Mouse (Mus musculus): ENCODE data around the gene Gm49721. TPM values are rescaled to one million over a fixed set of nuclear protein-coding genes. Genes with fewer than 3 reads are reported as not detected.
"Not testable (repeated sequence)": the region's sequence is repeated elsewhere in the genome, so short reads cannot be mapped to it uniquely, and the experiment has no call there.

Gene Gm49721
- total RNA-seq (2017) = 2.6 and 2.9 TPM in 2 replicates

DNA sequence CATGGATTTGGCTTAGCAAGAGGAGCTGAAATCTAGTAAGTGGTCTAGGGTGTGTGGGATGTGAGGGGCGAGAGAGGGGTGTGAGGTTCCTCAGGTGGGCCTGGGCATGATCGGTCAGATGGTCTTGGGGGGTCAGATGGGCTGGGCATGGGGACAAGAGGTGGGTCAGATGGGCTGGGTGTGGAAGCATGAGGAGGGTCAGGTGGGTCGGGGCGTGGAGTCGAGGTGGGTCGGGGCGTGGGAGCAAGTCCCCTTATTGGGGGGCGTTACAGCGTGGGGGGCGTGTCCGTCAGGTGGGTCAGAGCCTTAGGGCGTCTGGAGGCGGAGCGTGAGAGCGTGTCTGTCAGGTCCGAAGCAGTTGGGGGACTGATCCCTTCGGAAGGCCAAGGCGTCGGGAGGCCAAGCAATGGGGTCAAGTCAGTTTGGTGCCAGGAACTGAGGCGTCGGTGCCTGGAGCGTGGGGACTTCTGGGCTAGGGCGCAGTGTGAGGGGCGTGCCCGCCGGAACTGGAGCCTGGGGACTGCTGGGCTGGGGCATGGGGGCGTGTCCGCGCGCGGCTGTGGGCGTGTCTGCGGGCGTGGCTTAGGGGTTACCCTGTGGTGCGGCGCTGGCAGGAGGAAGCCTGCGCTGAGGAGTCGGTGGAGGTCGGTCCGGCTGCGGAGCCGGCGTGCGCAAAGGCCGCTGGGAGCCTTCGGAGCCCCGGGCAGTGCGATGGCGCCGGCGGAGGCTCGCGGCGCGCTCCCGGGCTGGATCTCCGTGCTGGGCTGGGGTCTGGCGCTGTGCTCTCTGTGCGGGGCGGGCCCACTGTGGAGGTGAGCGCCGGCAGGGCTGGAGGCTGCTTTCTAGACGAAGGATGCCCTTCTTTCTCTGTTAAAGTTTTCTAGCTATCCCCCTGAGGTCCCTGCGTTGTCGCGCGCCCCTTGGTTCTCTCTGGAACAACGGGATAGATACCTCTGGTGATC is at the start of gene Gm49721:
Gene Gm49721 (plus strand): TSS at position 618 of the 962 bp plus-strand sequence.
- peak; percentile 91 for ATAC-seq (ENCODE audit: extremely low read depth, insufficient number of reproducible peaks, low FRiP score, poor library complexity, severe bottlenecking)

DNA sequence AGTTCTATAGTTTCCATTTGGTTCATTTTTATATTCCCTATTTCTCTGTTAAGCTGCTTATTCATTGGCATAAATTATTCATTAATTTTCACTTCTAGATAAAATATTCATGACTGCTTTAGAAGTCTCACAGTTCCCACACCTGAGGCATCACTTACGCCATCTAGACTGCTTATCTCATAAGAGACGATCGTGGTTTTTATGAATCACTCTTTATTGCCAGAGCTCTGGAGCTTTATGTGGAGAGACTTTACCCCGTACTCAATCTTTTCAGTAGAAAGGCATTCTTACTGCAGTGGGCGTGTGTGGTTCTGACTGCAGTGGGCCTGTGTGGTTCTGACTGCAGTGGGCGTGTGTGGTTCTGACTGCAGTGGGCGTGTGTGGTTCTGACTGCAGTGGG is 47.1 kb upstream of the Gm49721 start:
- not testable (repeated sequence) for ATAC-seq (ENCODE audit: extremely low read depth, insufficient number of reproducible peaks, low FRiP score, poor library complexity, severe bottlenecking)

DNA sequence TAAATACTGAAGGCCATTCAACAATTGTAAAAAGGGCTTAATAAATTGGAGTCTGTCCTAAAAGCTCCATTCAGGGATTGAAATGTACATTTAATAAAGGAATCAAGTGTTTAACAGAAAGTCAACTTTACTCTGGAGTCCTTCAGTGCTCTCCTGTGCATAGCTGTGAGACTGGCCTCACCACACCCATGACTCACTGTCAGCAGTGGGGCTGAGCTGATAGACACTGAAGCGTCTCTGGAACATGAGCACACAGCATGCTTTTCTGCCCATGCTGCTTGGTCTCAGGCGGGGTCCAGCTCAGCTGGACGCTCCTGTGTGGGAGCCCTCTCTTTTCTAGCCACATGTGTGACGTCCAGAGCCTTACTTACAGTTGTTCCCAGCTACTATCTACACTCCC is 36.1 kb upstream of the Gm49721 start:
- ATAC-seq (ENCODE audit: extremely low read depth, insufficient number of reproducible peaks, low FRiP score, poor library complexity, severe bottlenecking) = not testable (repeated sequence)

DNA sequence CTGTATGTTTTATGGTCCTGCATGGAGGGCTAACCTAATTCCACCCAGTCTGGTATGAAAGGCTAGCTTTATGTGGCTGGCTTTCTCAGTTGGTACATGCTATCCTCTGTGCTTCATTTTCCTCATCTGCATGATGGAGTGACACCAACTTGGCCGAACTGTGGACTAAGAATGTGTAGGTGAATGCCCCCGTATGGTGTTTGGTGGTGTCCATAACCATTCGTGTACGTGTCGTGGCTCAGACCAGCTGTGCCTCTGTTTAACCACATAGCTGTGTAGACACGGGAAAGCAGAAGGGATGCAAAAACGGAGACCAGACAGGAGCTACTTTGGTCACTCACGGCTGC is 31.1 kb upstream of the Gm49721 start:
- ATAC-seq (ENCODE audit: extremely low read depth, insufficient number of reproducible peaks, low FRiP score, poor library complexity, severe bottlenecking) = not testable (repeated sequence)

DNA sequence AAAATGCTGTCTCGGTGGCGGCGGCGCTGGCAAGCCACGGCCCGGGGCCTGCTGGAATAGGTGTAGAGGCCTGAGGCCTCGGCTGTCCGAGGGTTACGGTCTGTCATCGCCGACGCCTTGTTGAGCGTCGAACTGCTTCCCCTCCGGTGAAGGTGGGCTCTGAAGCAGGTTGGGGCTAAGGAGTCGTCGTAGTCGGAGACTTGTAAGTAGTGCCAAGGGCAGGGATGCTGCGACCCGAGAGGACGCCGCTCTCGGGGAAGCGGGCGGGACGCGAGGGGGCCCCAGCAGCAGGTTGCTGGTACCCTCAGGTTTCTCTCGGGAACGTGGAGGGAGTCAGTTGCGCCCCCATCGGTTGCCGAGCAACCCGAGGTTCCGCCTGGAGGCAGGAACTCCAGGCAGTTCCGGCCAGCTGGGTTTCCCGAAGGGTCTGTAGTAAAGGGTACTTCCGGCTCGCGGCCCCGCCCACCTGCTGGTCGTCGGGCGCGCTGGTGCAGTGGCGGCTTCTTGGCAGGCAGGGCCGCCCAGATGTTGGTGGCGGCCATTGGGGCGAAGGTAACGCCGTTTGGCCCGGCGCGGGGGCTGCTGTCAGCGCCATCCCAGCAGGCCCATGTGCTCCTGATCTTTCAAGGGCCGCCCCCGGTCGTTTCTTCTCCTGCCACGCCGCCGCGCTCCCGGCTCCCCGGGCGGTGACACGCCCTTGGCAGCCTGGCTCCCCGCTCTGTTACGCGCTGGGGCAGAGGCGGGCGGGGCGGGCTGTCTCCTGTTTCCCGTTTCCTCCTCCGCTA is 30.5 kb upstream of the Gm49721 start, which contains the start of gene Rsph3b:
Gene Rsph3b (minus strand): TSS at position 699 of the 785 bp plus-strand sequence.
- peak; percentile 64 for ATAC-seq (ENCODE audit: extremely low read depth, insufficient number of reproducible peaks, low FRiP score, poor library complexity, severe bottlenecking)

DNA sequence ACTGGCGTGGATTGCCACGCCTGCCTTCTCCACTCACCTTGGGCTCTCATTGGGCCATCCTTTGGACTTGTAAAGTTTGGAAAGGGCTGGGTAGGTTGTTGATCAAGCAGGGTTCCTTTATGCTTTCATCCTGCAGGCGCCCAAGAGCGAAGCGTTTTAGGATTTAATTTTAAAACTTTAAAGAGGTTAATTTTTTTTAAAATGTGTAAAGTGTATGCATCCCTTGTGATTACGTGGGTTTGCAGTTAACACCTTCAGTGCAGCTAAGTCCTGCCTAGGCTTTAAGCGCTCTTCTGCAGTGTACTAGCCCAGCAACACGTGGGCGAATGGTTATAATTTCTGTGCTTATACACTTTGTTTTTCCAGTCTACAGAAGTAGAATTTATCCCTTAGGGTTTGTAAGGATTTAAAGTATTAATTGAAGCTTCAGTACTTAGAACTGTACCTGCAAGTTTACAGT is 29.9 kb upstream of the Gm49721 start:
- not testable (repeated sequence) for ATAC-seq (ENCODE audit: extremely low read depth, insufficient number of reproducible peaks, low FRiP score, poor library complexity, severe bottlenecking)

DNA sequence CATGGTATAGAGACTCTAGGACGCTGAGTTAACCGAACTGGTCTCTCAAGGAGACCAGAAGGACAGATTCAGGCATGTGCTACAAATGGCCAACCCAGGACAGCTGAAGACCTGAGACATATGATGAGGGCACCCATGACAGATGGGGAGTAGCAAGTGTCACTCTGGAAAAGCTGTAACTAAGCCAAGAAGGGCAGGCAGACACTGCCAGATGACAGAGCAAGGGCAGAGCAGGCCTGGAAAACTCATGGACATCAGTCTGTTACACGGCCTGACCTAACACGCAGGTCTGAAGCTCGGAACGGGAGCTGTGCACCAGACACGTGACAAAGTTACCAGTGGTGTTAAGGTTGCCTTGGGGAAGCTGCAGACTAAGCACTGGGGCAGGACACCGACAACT is 19.8 kb upstream of the Gm49721 start:
- ATAC-seq (ENCODE audit: extremely low read depth, insufficient number of reproducible peaks, low FRiP score, poor library complexity, severe bottlenecking) = not testable (repeated sequence)

DNA sequence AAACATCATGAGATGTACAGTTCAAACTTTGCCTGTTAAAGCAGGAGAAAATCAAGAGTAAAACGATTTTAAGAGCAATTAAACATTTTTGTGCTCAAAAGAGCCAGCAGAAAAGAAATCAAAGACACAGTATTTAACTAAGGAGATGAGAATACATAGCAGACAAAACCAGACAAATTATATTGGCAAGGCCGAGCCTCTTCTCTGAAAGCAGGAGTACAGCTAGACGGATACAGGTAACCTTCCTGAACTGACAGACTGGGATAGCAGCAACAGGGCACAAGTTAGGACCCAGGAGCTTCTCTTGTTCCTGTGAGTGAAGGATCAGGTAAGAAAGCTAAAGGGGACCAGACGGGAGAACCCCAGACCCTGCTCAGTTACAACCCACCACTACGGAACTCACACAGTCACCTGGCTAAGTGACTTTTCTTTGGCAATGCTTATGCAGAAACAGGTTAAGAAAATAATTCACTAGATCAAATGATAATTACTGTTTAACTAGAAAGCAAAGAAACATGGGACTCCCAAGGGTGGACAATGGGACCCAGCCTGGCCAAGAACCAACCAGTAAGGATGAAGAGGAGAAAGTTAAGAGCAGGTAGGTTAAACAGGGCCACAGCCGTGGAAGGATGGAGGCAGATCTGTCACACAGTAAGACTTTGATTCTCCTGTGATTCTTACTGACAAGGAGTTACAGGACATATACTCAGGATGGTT is 19.0 kb upstream of the Gm49721 start:
- ATAC-seq (ENCODE audit: extremely low read depth, insufficient number of reproducible peaks, low FRiP score, poor library complexity, severe bottlenecking) = not testable (repeated sequence)

DNA sequence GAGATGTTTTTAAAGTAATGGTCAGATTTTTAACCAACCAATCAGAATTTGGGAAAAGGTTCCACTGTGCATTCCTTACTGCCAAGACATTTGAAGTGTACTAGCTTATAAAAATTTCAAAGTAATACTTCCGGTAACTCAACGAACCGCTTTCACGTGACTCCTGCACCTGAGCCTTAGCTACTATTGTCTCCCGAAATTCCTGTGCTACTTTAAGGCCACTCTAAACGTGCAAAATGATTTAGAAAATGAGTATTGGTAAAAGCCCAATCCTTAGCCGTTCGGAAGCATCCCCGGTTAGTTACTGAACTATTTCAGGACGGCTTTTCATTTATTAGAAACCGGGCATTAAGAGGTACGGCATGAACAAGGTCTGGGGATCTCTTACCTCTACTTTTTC is 18.4 kb upstream of the Gm49721 start:
- ATAC-seq (ENCODE audit: extremely low read depth, insufficient number of reproducible peaks, low FRiP score, poor library complexity, severe bottlenecking) = not testable (repeated sequence)

DNA sequence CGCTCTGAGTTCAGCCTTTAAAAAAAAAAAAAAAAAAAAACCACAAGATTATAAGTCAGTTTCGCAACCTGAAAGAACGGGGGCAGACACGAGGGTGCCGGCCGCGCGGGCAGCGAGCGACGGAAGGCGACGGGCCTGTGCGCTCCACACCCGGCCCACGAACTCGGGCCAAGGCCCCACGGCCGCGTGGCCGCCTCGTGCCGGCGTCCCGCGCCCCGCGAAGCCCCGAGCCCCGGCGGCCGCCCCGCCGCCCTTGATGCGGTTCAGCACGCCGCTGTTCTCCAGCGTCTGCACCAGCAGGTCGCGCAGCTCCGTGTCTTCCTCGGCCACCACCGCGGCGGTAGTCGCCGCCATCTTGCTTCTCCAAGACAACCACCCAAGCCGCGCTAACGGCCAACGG is 17.9 kb upstream of the Gm49721 start, which contains the start of gene Tagap1:
Gene Tagap1 (minus strand): TSS at position 381 of the 400 bp plus-strand sequence.
- ATAC-seq (ENCODE audit: extremely low read depth, insufficient number of reproducible peaks, low FRiP score, poor library complexity, severe bottlenecking) = not testable (repeated sequence)

DNA sequence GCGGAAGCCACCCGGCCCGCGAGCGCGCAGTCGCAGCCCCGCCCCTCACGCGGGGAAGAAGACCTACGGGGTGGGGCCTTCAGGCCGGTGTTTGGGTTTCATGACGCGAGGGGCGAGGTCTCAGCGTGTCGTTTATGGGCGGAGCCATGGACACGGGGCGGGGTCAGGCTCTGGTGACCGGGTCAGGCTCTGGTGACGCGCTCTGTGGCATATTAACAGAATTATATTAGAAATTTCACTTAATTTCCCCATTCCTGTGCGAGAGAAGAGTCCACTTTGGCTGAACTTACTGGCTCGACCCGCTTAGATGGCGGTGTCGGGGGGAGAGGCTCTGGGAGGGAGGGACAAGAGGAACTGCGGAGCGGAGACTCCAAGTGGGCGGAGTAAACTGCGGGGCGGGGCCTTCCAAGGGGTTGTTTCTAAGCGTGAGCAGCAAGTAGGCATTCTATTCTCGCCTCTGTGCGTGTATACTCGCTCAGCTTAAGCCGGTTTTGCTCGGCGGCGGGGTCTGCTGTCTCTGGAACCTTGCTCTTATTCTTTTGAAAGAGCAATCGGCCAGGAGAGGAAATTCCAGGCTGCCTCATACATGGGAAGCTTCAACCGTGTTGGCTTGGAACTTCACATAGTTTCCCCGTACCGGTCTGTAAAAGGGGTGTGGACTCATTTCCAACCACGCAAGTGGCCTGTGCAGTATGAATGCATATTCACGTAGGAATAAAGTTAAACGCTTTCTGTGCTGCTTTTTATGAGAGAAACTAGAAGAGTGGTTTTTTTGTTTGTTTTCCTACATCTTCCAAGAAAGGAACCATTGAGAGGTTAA is 17.3 kb upstream of the Gm49721 start:
- peak; percentile 86 for ATAC-seq (ENCODE audit: extremely low read depth, insufficient number of reproducible peaks, low FRiP score, poor library complexity, severe bottlenecking)

DNA sequence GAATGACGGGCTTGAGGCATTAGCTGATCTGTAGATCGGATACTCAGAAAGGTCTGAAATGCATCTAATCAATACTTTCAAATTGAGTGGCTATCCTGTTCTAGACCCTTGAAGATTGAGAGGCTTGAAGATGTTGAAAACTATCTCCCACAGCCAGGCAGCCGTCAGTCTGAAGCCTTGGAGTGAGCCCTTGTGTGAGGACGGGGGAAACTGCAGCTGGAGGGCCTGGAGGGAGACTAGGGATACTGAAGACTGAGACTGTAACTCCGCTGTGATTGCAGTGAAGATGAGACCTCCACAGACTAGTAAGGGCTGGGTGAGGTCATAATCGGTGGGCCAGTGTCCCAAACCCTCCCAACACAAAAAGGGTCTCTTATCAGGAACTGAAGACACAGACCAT is 16.4 kb upstream of the Gm49721 start:
- not testable (repeated sequence) for ATAC-seq (ENCODE audit: extremely low read depth, insufficient number of reproducible peaks, low FRiP score, poor library complexity, severe bottlenecking)

DNA sequence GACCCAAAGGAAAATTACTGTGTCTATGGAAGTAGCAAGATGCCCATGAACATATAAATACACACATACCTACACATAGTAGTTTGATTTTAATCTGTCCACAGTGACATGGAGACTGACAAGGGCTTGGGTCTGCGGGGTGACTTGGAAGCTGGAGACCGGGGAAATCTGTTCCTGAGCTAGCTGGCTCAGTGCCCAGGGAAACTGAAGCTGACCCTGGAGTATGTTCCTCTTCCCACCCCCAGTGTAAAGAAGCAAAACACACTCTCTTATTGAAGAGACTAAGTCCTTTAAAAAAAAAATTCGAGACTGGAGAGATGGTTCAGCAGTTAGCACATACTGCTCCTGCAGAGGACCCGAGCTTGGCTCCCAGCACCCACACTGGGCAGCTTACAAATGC is 15.8 kb upstream of the Gm49721 start:
- ATAC-seq (ENCODE audit: extremely low read depth, insufficient number of reproducible peaks, low FRiP score, poor library complexity, severe bottlenecking) = not testable (repeated sequence)

DNA sequence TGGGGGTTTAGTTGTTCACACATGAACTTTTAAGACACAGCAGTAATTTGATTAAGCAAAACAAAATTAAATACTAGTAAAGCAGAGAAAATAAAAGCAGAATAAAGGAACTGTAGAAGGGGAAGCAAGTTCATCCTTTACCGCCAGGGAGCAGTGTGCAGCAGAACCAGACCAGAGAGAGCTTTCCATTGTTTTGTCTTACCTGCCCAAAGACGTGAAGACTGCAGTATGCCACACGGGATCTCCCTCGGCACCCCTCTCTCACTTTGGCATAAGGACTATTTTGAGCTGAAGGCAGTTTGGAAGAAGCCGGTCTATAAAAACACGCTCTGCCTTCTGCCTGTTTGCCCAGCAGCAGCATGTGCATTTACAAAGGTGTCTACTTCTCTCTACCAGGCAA is 13.3 kb upstream of the Gm49721 start:
- peak; percentile 20; the same call in 1 of the 2 replicates for ATAC-seq (ENCODE audit: extremely low read depth, insufficient number of reproducible peaks, low FRiP score, poor library complexity, severe bottlenecking)

DNA sequence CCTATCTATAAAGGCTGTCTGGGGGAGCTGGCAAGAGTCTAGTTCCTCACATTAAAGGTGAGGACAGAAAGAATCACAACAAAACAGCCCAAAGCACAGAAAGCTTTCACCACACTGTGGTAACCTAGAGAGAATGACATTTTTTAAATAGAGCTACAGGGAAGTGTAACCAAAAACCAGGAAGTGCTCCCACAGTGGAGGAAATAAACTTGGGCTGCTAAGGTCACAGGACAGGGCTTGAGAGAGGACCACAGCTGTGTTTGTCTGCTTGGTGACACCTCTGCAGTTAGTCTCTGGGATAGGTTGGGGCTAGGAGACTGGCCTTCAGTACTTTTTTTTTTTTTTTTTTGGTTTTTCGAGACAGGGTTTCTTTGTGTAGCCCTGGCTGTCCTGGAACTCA is 11.0 kb upstream of the Gm49721 start:
- ATAC-seq (ENCODE audit: extremely low read depth, insufficient number of reproducible peaks, low FRiP score, poor library complexity, severe bottlenecking) = peak; percentile 71

DNA sequence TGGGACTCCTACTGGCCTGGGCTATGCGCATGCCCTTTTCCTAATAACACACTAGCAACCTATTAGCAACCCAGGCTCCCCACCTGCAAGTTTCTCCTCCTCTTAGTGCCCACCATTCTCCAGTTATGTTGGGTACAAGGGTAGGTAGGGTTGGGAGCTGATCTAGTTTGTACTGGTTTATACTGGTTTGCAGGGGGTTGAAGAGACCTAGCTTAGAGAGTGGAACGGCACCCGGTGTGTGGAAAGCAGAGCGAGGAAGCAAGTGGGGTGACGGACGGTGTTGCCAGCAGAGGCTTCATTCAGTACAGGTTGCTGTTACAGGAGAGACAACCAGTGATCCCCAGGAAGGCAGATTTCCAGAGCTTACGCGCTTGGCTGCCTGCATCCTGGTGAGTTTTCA is 8.4 kb upstream of the Gm49721 start, which contains the start of gene Rnaset2b:
Gene Rnaset2b (plus strand): TSS at position 301 of the 400 bp plus-strand sequence.
- not testable (repeated sequence) for ATAC-seq (ENCODE audit: extremely low read depth, insufficient number of reproducible peaks, low FRiP score, poor library complexity, severe bottlenecking)

DNA sequence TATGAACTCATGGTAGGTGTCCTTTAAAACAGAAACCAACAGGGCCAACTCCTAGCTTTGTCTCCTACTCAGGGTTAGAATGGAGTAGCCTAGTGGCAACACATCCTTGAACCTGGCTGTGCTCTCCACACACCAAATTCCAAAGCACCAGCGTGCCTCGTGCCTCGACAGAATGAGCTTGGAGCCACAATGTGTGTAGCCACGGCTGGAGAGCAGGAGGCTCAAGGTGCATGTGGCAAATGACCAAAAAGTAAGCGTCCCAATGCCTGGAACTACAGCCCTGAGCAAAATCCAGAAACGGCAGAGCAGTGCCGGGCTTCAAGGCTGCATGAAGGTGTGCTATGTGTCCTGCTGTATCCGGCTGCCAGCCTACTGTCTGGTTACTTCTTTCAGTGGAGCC is 7.5 kb upstream of the Gm49721 start:
- not testable (repeated sequence) for ATAC-seq (ENCODE audit: extremely low read depth, insufficient number of reproducible peaks, low FRiP score, poor library complexity, severe bottlenecking)

DNA sequence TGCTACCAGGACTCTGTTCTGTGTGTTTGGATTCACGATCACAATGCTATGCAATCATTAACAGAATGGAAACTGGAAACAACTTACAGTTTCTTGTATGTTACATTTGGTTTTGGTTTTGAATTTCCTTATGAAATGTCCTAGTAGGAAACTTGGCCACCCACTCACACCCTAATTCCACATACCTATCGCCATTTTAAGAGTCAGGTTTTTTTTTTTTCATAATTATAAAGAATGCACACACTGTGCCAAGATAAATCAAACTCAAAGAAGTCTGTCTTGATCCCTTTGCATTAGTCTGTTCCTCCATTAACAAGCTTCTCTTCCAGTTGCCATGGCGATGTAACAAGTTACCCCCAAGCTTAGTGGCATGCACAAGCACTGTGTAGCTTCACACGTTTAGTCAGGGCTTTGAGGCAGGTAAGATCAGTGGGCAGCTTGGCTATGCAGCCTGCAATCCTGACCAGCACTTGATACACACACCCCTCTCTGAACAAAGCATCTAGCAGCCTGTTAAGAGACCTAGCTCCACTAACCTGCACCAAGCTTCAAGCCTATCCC is 5.8 kb upstream of the Gm49721 start:
- ATAC-seq (ENCODE audit: extremely low read depth, insufficient number of reproducible peaks, low FRiP score, poor library complexity, severe bottlenecking) = not testable (repeated sequence)
